Mouse (Mus musculus) small intestine, adult 2 months (tissue): ENCODE data around the gene Dst.

Source experiments
- CTCF ChIP-seq: fragments of 200-500 bp; IDR thresholded peaks from 2 replicates; pipeline ENCODE4 v1.5.1; 2012; ENCODE audit warnings: low read depth, mild to moderate bottlenecking, control low read depth, inconsistent platforms, low read length, moderate library complexity, mixed read lengths; ENCODE audit not compliant: insufficient replicate concordance, insufficient read length; ENCODE audit errors: extremely low read depth
- POLR2A ChIP-seq: fragments of 200-500 bp; IDR thresholded peaks from 2 replicates; pipeline ENCODE4 v1.6.1; 2012; ENCODE audit warnings: low read depth, mild to moderate bottlenecking, control low read depth, inconsistent platforms, low read length, moderate library complexity

DNA sequence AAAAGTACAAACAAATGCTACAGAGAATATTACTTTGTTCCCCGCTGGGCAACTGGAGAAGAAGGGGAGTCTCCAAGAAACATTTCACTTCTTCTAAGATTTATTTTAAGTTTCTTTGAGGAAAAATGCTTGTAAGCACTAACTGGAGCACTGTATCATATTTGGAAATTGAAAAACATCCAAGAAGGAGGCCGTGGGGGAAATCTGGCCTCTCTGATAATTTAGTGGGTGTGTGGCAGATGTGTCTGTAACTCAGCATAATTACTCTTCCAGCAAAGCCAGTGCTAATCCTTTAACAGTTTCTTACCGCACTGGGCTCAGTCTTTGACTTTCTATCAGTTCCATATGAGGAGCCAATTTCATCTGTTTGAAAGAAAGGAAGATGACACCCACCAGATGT is 423.7 kb downstream of the Dst start:
- no peak for TF ChIP-seq POLR2A
- no peak for TF ChIP-seq CTCF
